Mouse (Mus musculus) hindbrain, embryonic 11.5 days (tissue): Measurements from ENCODE around the gene Cyp27b1. TPM values are rescaled to one million over a fixed set of nuclear protein-coding genes. Genes with fewer than 3 reads are reported as not detected.

Experiments
- ATAC-seq: fragments of 200-750 bp; cut with Nextera tagmentation; 2 replicates; pipeline ENCODE4 v1.8.0; 2017; ENCODE audit warnings: mild to moderate bottlenecking, moderate TSS enrichment, moderate library complexity; ENCODE audit not compliant: low FRiP score
- DNase-seq: peaks from one replicate; pipeline ENCODE4 v3.0.0-alpha.2; 2015; ENCODE audit warnings: low spot score
- H3K27ac ChIP-seq: fragments of 300-500 bp; sonication (generic); 2 replicates; pipeline ENCODE4 v1.5.1; 2014; ENCODE audit warnings: mild to moderate bottlenecking, low read depth, low read length
- H3K27me3 ChIP-seq: fragments of 300-500 bp; sonication (generic); 2 replicates; pipeline ENCODE4 v1.6.1; 2014; ENCODE audit warnings: mild to moderate bottlenecking, low read length, moderate library complexity, mixed read lengths; ENCODE audit not compliant: control insufficient read depth, insufficient read depth
- H3K36me3 ChIP-seq: fragments of 300-500 bp; sonication (generic); 2 replicates; pipeline ENCODE4 v1.6.1; 2014; ENCODE audit warnings: mild to moderate bottlenecking, low read length, moderate library complexity, mixed read lengths; ENCODE audit not compliant: control insufficient read depth, insufficient read depth
- H3K4me1 ChIP-seq: fragments of 300-500 bp; sonication (generic); replicated peaks from 2 replicates; pipeline ENCODE4 v1.6.1; 2014; ENCODE audit warnings: low read length, mixed read lengths; ENCODE audit not compliant: control insufficient read depth, insufficient read depth
- H3K4me2 ChIP-seq: fragments of 300-500 bp; sonication (generic); replicated peaks from 2 replicates; pipeline ENCODE4 v1.6.1; 2014; ENCODE audit warnings: mild to moderate bottlenecking, low read depth, low read length
- H3K4me3 ChIP-seq: fragments of 300-500 bp; sonication (generic); 2 replicates; pipeline ENCODE4 v1.5.1; 2014; ENCODE audit warnings: low read depth, low read length
- H3K9ac ChIP-seq: fragments of 300-500 bp; sonication (generic); 2 replicates; pipeline ENCODE4 v1.6.1; 2014; ENCODE audit warnings: low read depth, low read length
- H3K9me3 ChIP-seq: fragments of 300-500 bp; sonication (generic); 2 replicates; pipeline ENCODE4 v1.6.1; 2016; ENCODE audit warnings: low read length; ENCODE audit not compliant: control insufficient read depth
- WGBS: fragments of 180-500 bp; shearing (Covaris S2); extraction: QIAGEN DNeasy Blood & Tissue Kit; methylation state at CpG from one replicate; pipeline ENCODE4 v1.1.7; 2014; 5-methylcytosine and 5-hydroxymethylcytosine counted together
- microRNA counts: library from miRNA; unstranded; fragments of <30 nt; microRNA quantifications from one replicate; lab custom pipeline; 2015
- polyA plus RNA-seq: library from polyadenylated mRNA; unstranded; fragments of >200 nt; fragmentation: Nextera tagmentation; extraction: Ambion mirVana; gene quantifications from 2 replicates; pipeline ENCODE4 v1.2.1, GENCODE M21; 2014

Gene Cyp27b1
- polyA plus RNA-seq, 1 experiment from 2014 or later: 0.20 TPM

- H3K9ac ChIP-seq: no peak overlapping the region
These were observed 52.4 kb downstream of the Cyp27b1 start for GRCm38 (mm10) chr10:127100414-127100813.

GRCm38 (mm10) chr10:127101151-127101550, 53.1 kb downstream of the Cyp27b1 start:
- DNase-seq (no peak), ATAC-seq (no peak)
- Histone ChIP-seq H3K36me3 (peaks cover 4% of the 10 kb centered on the region; the same call in 1 of the 2 replicates), H3K4me1 (no peaks in the 10 kb centered on the region), H3K9me3 (no peaks in the 10 kb centered on the region), H3K4me2 (no peak overlapping the region), H3K27ac (no peak overlapping the region), H3K4me3 (no peak overlapping the region), H3K9ac (no peak overlapping the region), H3K27me3 (no peaks in the 10 kb centered on the region)
- WGBS: 91% methylated on average over 6 of the region's 6 CpGs

More at GRCm38 (mm10) chr10:127100414-127100813, 52.4 kb downstream of the Cyp27b1 start:
- no peak overlapping the region for H3K4me3 ChIP-seq
- H3K9me3 ChIP-seq: no peaks in the 10 kb centered on the region
- ATAC-seq: no peak
- H3K4me2 ChIP-seq: no peak overlapping the region
- 91% methylated on average over 8 of the region's 8 CpGs for WGBS
- DNase-seq: no peak
- peaks cover 4% of the 10 kb centered on the region; the same call in 1 of the 2 replicates for H3K36me3 ChIP-seq
- no peaks in the 10 kb centered on the region for H3K27me3 ChIP-seq
- no peak overlapping the region for H3K27ac ChIP-seq
- H3K4me1 ChIP-seq: no peaks in the 10 kb centered on the region

MicroRNAs encoded within 50 kb of the gene (microRNA counts, 519-probe panel; counts per million panel counts)
- microRNA mmu-miR-546 (lab: Ali Mortazavi, UCI): not detected

Other genes with a start within 250 kb of the Cyp27b1 start
- 14.3 TPM in 2 replicates for gene Atp23, start 146.9 kb upstream of the Cyp27b1 start, polyA plus RNA-seq
- gene Ctdsp2, start 69.5 kb upstream of the Cyp27b1 start, polyA plus RNA-seq: 38.7 and 40.3 TPM in 2 replicates
- gene Avil, start 47.5 kb upstream of the Cyp27b1 start, polyA plus RNA-seq: 0.29 and 1.7 TPM in 2 replicates
- 75.6 and 78.7 TPM in 2 replicates for gene Tsfm, start 17.4 kb upstream of the Cyp27b1 start, polyA plus RNA-seq
- 32.4 and 36.7 TPM in 2 replicates for gene Mettl1, start 6.8 kb upstream of the Cyp27b1 start, polyA plus RNA-seq
- 0.08 and 0.15 TPM in 2 replicates for gene Eef1akmt3, start 6.7 kb upstream of the Cyp27b1 start, polyA plus RNA-seq
- gene March9, start 11.9 kb downstream of the Cyp27b1 start, polyA plus RNA-seq: 3.6 and 4.2 TPM in 2 replicates
- 2,639 and 2,665 TPM in 2 replicates for gene Cdk4, start 15.3 kb downstream of the Cyp27b1 start, polyA plus RNA-seq
- 111 and 140 TPM in 2 replicates for gene Tspan31, start 22.0 kb downstream of the Cyp27b1 start, polyA plus RNA-seq
- 0.68 and 1.2 TPM in 2 replicates for gene Agap2, start 27.0 kb downstream of the Cyp27b1 start, polyA plus RNA-seq
- gene Os9, start 72.9 kb downstream of the Cyp27b1 start, polyA plus RNA-seq: 40.3 and 46.6 TPM in 2 replicates
- 10.4 and 12.4 TPM in 2 replicates for gene B4galnt1, start 117.0 kb downstream of the Cyp27b1 start, polyA plus RNA-seq
- 0.73 and 0.96 TPM in 2 replicates for gene Slc26a10, start 132.4 kb downstream of the Cyp27b1 start, polyA plus RNA-seq
- 30.1 and 32.0 TPM in 2 replicates for gene Arhgef25, start 141.8 kb downstream of the Cyp27b1 start, polyA plus RNA-seq
- 143 and 158 TPM in 2 replicates for gene Dtx3, start 147.5 kb downstream of the Cyp27b1 start, polyA plus RNA-seq
- 11.8 and 12.9 TPM in 2 replicates for gene Pip4k2c, start 163.3 kb downstream of the Cyp27b1 start, polyA plus RNA-seq
- gene Kif5a, start 215.1 kb downstream of the Cyp27b1 start, polyA plus RNA-seq: 41.4 and 42.2 TPM in 2 replicates
- 210 and 214 TPM in 2 replicates for gene Dctn2, start 218.1 kb downstream of the Cyp27b1 start, polyA plus RNA-seq
- 14.2 and 17.5 TPM in 2 replicates for gene Mbd6, start 240.8 kb downstream of the Cyp27b1 start, polyA plus RNA-seq